ENCODE assay signal across 27 mouse cellular contexts in genomic region chr1:161506317-161506716, GRCm38 (mm10). TPM values are rescaled to one million over a fixed set of nuclear protein-coding genes. Genes with fewer than 3 reads are reported as not detected.
A peak's percentile ranks its signal among the peaks of the same experiment; 100 is the strongest.
DNase-seq lines count a peak whose midpoint lies in the region; ATAC-seq and TF ChIP-seq lines count a peak whose summit lies in the region.
"Had no signal": no experiment of that assay in that cellular context is flagged by ENCODE, and none has a peak within 500 bp of the region (broad histone marks: within the 10 kb centered on the region; RNA-seq: fewer than 3 reads in every experiment).

No protein-coding gene starts in this region.

- CTCF ChIA-PET in Patski (lab: Charles Lee): no interaction called here

- intact Hi-C loops in gastrocnemius, postnatal 36 days (cut with DNase I): no loop called here

- in situ Hi-C loops in Patski (cut with MboI; ENCODE audit: low pct_unique_long_range_greater_than_20kb): no loop called here

- peak; percentile 10 for DNase-seq in gastrocnemius, adult 18-20 months (ENCODE audit: low spot score)
- DNase-seq in gastrocnemius, postnatal 36 days: no peak
- DNase-seq in 3T3-L1 (ENCODE audit: low read depth, low spot score) (peak; percentile 78), Patski (ENCODE audit: low read depth, low spot score) (no peak)
- peak; percentile 44 for DNase-seq in gonadal fat pad, adult 2 months (ENCODE audit: low read depth)
- no peak for DNase-seq in ovary, postnatal 36 days (ENCODE audit: low spot score)
- DNase-seq in retina, embryonic 14.5 days (ENCODE audit: low spot score): no peak
- DNase-seq: adrenal gland, postnatal 25 days; cerebellum, adult 18-20 months; cerebellum, postnatal 25 days; embryo, embryonic 11 days; gastrocnemius, postnatal 14 days; kidney, adult 18-20 months; lung, adult 18-20 months; thymus, adult 2 months had no signal

- no peak for TF ChIP-seq CTCF in Patski (IDR thresholded peaks at IDR 0.05)

- peak; percentile 51 for ATAC-seq in Patski
- ATAC-seq: CD4-positive, CD25-positive, alpha-beta regulatory T cell, adult 4 months; midbrain, embryonic 16.5 days had no signal

- POLR2A ChIA-PET in Patski (lab: Charles Lee): no interaction called here

- H3K27me3 ChIP-seq in Patski: no peaks in the 10 kb centered on the region
- H3K27me3 ChIP-seq: embryonic facial prominence, embryonic 15.5 days; forebrain, embryonic 12.5 days; stomach, embryonic 15.5 days had no signal

RNA-seq across cellular contexts. Expression of gene Tnfsf18, which starts 11.9 kb away (rescaled TPM):
- total RNA-seq in gastrocnemius, adult 18-20 months (2021): not detected
- not detected for total RNA-seq in gastrocnemius, postnatal 36 days (2021)
- polyA plus RNA-seq in Patski (2021): not detected
- polyA plus RNA-seq in gonadal fat pad, adult 2 months (2012; rRNA removed): not detected in 2 replicates
- total RNA-seq: adrenal gland, postnatal 25 days; layer of hippocampus, adult 18-20 months had no signal
- polyA plus RNA-seq: CD4-positive, CD25-positive, alpha-beta regulatory T cell, adult 4 months; forebrain, embryonic 12.5 days; heart, embryonic 10.5 days; heart, postnatal 0 days; hindbrain, embryonic 11.5 days; kidney, postnatal 0 days; limb, embryonic 11.5 days; liver, embryonic 11.5 days had no signal

Comparison
In these comparisons a context has a peak if more than half of its experiments do, and no peak if none do; other contexts are left out.
1. DNase-seq: peak in gastrocnemius, adult 18-20 months (single experiment), 3T3-L1 (single experiment) and gonadal fat pad, adult 2 months (single experiment); none in gastrocnemius, postnatal 36 days (0 of 2), Patski (single experiment), ovary, postnatal 36 days (single experiment) and retina, embryonic 14.5 days (single experiment).